Mouse (Mus musculus) bone marrow, adult 2 months (tissue): ENCODE results near the gene Gmpr2.

Experiments used
- CTCF ChIP-seq: fragments of 200-500 bp; IDR thresholded peaks from 2 replicates; pipeline ENCODE4 v1.5.1; 2011; ENCODE audit warnings: low read length, control low read depth; ENCODE audit not compliant: control insufficient read depth, insufficient read depth
- POLR2A ChIP-seq: fragments of 200-500 bp; IDR thresholded peaks from 2 replicates; pipeline ENCODE4 v1.6.1; 2011; ENCODE audit warnings: low read depth, mild to moderate bottlenecking, control low read depth, low read length, borderline replicate concordance; ENCODE audit not compliant: control insufficient read depth

GRCm38 (mm10) chr14:55644261-55644888 lies 27.4 kb upstream of the Gmpr2 start:
- TF ChIP-seq CTCF = no peak
- TF ChIP-seq POLR2A = no peak
